ENCODE assay signal across 8 mouse cellular contexts in genomic region chr10:81497401-81498270, GRCm38 (mm10). TPM values are rescaled to one million over a fixed set of nuclear protein-coding genes. Genes with fewer than 3 reads are reported as not detected.
DNase-seq lines count a peak whose midpoint lies in the region; ATAC-seq lines count a peak whose summit lies in the region.

No protein-coding gene starts in this region.

- no peak for ATAC-seq in heart, embryonic 16.5 days (replicated peaks; ENCODE audit: extremely low read depth, insufficient read depth, low FRiP score)
- ATAC-seq in hindbrain, embryonic 12.5 days (ENCODE audit: low FRiP score): no peak

- H3K27me3 ChIP-seq in heart, embryonic 16.5 days (ENCODE audit: control insufficient read depth, insufficient read depth, low read length): no peaks in the 10 kb centered on the region
- no peaks in the 10 kb centered on the region; the same call in 1 of the 2 replicates for H3K27me3 ChIP-seq in hindbrain, embryonic 12.5 days

- H3K36me3 ChIP-seq in heart, embryonic 16.5 days (ENCODE audit: control insufficient read depth, insufficient read depth): peaks cover 3% of the 10 kb centered on the region
- peaks cover 7% of the 10 kb centered on the region for H3K36me3 ChIP-seq in hindbrain, embryonic 12.5 days
- peaks cover 6% of the 10 kb centered on the region; the same call in 1 of the 2 replicates for H3K36me3 ChIP-seq in macrophage (ENCODE audit: inconsistent target)

- no peak for DNase-seq in heart, adult 18-20 months
- DNase-seq in T-cell, adult 2 months (ENCODE audit: low spot score): peak; percentile 22
- DNase-seq in frontal cortex, postnatal 10 days (ENCODE audit: low spot score in 2 of 2): no peak
- no peak for DNase-seq in left cerebral cortex, postnatal 25 days (ENCODE audit: low spot score in 2 of 2)
- DNase-seq in right cerebral cortex, postnatal 36 days (ENCODE audit: low spot score in 2 of 2): no peak

- H3K9ac ChIP-seq in heart, embryonic 16.5 days (ENCODE audit: low read length): no peak overlapping the region
- no peak overlapping the region for H3K9ac ChIP-seq in hindbrain, embryonic 12.5 days

- peaks cover 32% of the 10 kb centered on the region for H3K79me2 ChIP-seq in macrophage (ENCODE audit: inconsistent target)

- H3K4me2 ChIP-seq in heart, embryonic 16.5 days (ENCODE audit: low read depth, low read length): peak overlapping the region; percentile 66; the same call in 1 of the 2 replicates
- peak overlapping the region; percentile 96 for H3K4me2 ChIP-seq in hindbrain, embryonic 12.5 days (replicated peaks)

- 75% methylated on average over 17 of the region's 17 CpGs for WGBS in heart, embryonic 16.5 days
- WGBS in hindbrain, embryonic 12.5 days: 85% methylated on average over 17 of the region's 17 CpGs
- WGBS in macrophage (ENCODE audit: missing documents): 7% methylated on average over 17 of the region's 17 CpGs

- intact Hi-C loops in left cerebral cortex, postnatal 25 days (cut with DNase I): no loop called here

- H3K4me1 ChIP-seq in heart, embryonic 16.5 days (ENCODE audit: control insufficient read depth, insufficient read depth, low read length): peaks cover 14% of the 10 kb centered on the region
- peaks cover 26% of the 10 kb centered on the region for H3K4me1 ChIP-seq in hindbrain, embryonic 12.5 days

- H3K9me3 ChIP-seq in heart, embryonic 16.5 days (replicated peaks; ENCODE audit: control insufficient read depth, low read length): no peaks in the 10 kb centered on the region
- no peaks in the 10 kb centered on the region for H3K9me3 ChIP-seq in hindbrain, embryonic 12.5 days (replicated peaks)

- no peak overlapping the region for H3K27ac ChIP-seq in heart, embryonic 16.5 days (ENCODE audit: low read length)
- no peak overlapping the region for H3K27ac ChIP-seq in hindbrain, embryonic 12.5 days
- peak overlapping the region; percentile 79 for H3K27ac ChIP-seq in macrophage

- H3K4me3 ChIP-seq in heart, embryonic 16.5 days (ENCODE audit: low read length): no peak overlapping the region; the same call in 1 of the 2 replicates
- no peak overlapping the region for H3K4me3 ChIP-seq in hindbrain, embryonic 12.5 days
- peak overlapping the region; percentile 52 for H3K4me3 ChIP-seq in macrophage (ENCODE audit: inconsistent target)

RNA-seq across cellular contexts. Expression of gene Ncln, which starts 1.4 kb away (rescaled TPM):
- 55.7 and 59.8 TPM in 2 replicates for polyA plus RNA-seq in heart, embryonic 16.5 days (2015; fragmentation: Nextera tagmentation; extraction: Ambion mirVana)
- total RNA-seq in heart, adult 18-20 months (2021): 10 to 100 TPM; 61.9 to 64.3 TPM
- polyA plus RNA-seq in hindbrain, embryonic 12.5 days (2016; fragmentation: Nextera tagmentation; extraction: Ambion mirVana): 75.1 and 79.5 TPM in 2 replicates
- total RNA-seq in macrophage (2018; cell fraction: chromatin; rRNA removed): 100 to 1,000 TPM in 4 of 26 experiments, 10 to 100 TPM in 22; 23.1 to 139 (median 73.1) TPM
- total RNA-seq in macrophage (2018; cell fraction: cytosol; rRNA removed): 10 to 100 TPM; 38.2 to 99.2 (median 61.0) TPM
- total RNA-seq in macrophage (2018; cell fraction: nucleus; rRNA removed): 100 to 1,000 TPM in 8 of 26 experiments, 10 to 100 TPM in 18; 40.2 to 144 (median 80.9) TPM
- polyA plus RNA-seq in macrophage (2018): 54.5 to 93.3 TPM (median 77.1 TPM) in 3 replicates
- 10 to 100 TPM; 76.4 to 77.0 TPM for total RNA-seq in left cerebral cortex, postnatal 25 days (2021)

RNA-seq across cellular contexts. Expression of gene S1pr4, which starts 2.3 kb away (rescaled TPM):
- 1.5 and 2.1 TPM in 2 replicates for polyA plus RNA-seq in heart, embryonic 16.5 days (2015; fragmentation: Nextera tagmentation; extraction: Ambion mirVana)
- total RNA-seq in heart, adult 18-20 months (2021): 1 to 10 TPM; 1.2 to 2.8 TPM
- 0.52 and 0.65 TPM in 2 replicates for polyA plus RNA-seq in hindbrain, embryonic 12.5 days (2016; fragmentation: Nextera tagmentation; extraction: Ambion mirVana)
- total RNA-seq in macrophage (2018; cell fraction: chromatin; rRNA removed): under 1 TPM in 13 of 26 experiments, not detected in 13; 0.25 to 0.77 (median 0.50) TPM
- under 1 TPM; 0.05 to 0.48 (median 0.21) TPM for total RNA-seq in macrophage (2018; cell fraction: cytosol; rRNA removed)
- total RNA-seq in macrophage (2018; cell fraction: nucleus; rRNA removed): 1 to 10 TPM in 1 of 26 experiments, under 1 TPM in 13, not detected in 12; 0.24 to 1.5 (median 0.39) TPM
- 0.14 to 0.26 TPM (median 0.14 TPM) in 3 replicates for polyA plus RNA-seq in macrophage (2018)
- total RNA-seq in left cerebral cortex, postnatal 25 days (2021): under 1 TPM; 0.53 to 0.73 TPM

RNA-seq across cellular contexts. Expression of gene Celf5, which starts 15.1 kb away (rescaled TPM):
- 0.24 TPM in 2 replicates for polyA plus RNA-seq in heart, embryonic 16.5 days (2015; fragmentation: Nextera tagmentation; extraction: Ambion mirVana)
- total RNA-seq in heart, adult 18-20 months (2021): under 1 TPM; 0.17 to 0.21 TPM
- 37.1 and 41.3 TPM in 2 replicates for polyA plus RNA-seq in hindbrain, embryonic 12.5 days (2016; fragmentation: Nextera tagmentation; extraction: Ambion mirVana)
- total RNA-seq in macrophage (2018; cell fraction: chromatin; rRNA removed): under 1 TPM in 5 of 26 experiments, not detected in 21; 0.16 to 0.57 (median 0.38) TPM
- total RNA-seq in macrophage (2018; cell fraction: cytosol; rRNA removed): under 1 TPM in 9 of 26 experiments, not detected in 17; 0.03 to 0.24 (median 0.05) TPM
- under 1 TPM in 4 of 26 experiments, not detected in 22; 0.10 to 0.44 (median 0.15) TPM for total RNA-seq in macrophage (2018; cell fraction: nucleus; rRNA removed)
- polyA plus RNA-seq in macrophage (2018): 0.04 TPM in 1 of 3 replicates, not detected in the others
- 100 to 1,000 TPM; 285 to 286 TPM for total RNA-seq in left cerebral cortex, postnatal 25 days (2021)

RNA-seq across cellular contexts. Expression of gene Gna15, which starts 26.4 kb away (rescaled TPM):
- 1.1 and 1.3 TPM in 2 replicates for polyA plus RNA-seq in heart, embryonic 16.5 days (2015; fragmentation: Nextera tagmentation; extraction: Ambion mirVana)
- 1 to 10 TPM; 1.4 to 1.5 TPM for total RNA-seq in heart, adult 18-20 months (2021)
- polyA plus RNA-seq in hindbrain, embryonic 12.5 days (2016; fragmentation: Nextera tagmentation; extraction: Ambion mirVana): 0.75 and 0.82 TPM in 2 replicates
- 10 to 100 TPM in 1 of 26 experiments, 1 to 10 TPM in 20, under 1 TPM in 4, not detected in 1; 0.48 to 10.1 (median 6.4) TPM for total RNA-seq in macrophage (2018; cell fraction: chromatin; rRNA removed)
- 10 to 100 TPM in 7 of 26 experiments, 1 to 10 TPM in 19; 2.3 to 11.7 (median 8.1) TPM for total RNA-seq in macrophage (2018; cell fraction: cytosol; rRNA removed)
- total RNA-seq in macrophage (2018; cell fraction: nucleus; rRNA removed): 10 to 100 TPM in 4 of 26 experiments, 1 to 10 TPM in 21, under 1 TPM in 1; 0.96 to 24.0 (median 4.6) TPM
- 4.6 to 16.6 TPM (median 10.2 TPM) in 3 replicates for polyA plus RNA-seq in macrophage (2018)
- total RNA-seq in left cerebral cortex, postnatal 25 days (2021): 1 to 10 TPM; 2.0 to 3.1 TPM

RNA-seq across cellular contexts. Expression of gene Nfic, which starts 42.2 kb away (rescaled TPM):
- 54.7 and 61.1 TPM in 2 replicates for polyA plus RNA-seq in heart, embryonic 16.5 days (2015; fragmentation: Nextera tagmentation; extraction: Ambion mirVana)
- total RNA-seq in heart, adult 18-20 months (2021): 10 to 100 TPM; 91.0 to 93.4 TPM
- polyA plus RNA-seq in hindbrain, embryonic 12.5 days (2016; fragmentation: Nextera tagmentation; extraction: Ambion mirVana): 30.9 and 31.5 TPM in 2 replicates
- 10 to 100 TPM in 18 of 26 experiments, 1 to 10 TPM in 8; 2.2 to 42.9 (median 17.2) TPM for total RNA-seq in macrophage (2018; cell fraction: chromatin; rRNA removed)
- total RNA-seq in macrophage (2018; cell fraction: cytosol; rRNA removed): 100 to 1,000 TPM in 1 of 26 experiments, 10 to 100 TPM in 25; 25.2 to 102 (median 68.1) TPM
- 10 to 100 TPM in 24 of 26 experiments, 1 to 10 TPM in 2; 8.2 to 98.8 (median 37.1) TPM for total RNA-seq in macrophage (2018; cell fraction: nucleus; rRNA removed)
- polyA plus RNA-seq in macrophage (2018): 33.6 to 60.6 TPM (median 57.7 TPM) in 3 replicates
- total RNA-seq in left cerebral cortex, postnatal 25 days (2021): 10 to 100 TPM; 81.1 to 87.3 TPM

Comparison
In these comparisons a context has a peak if more than half of its experiments do, and no peak if none do; other contexts are left out.
1. RNA of gene Celf5, which starts 15.1 kb away (polyA plus RNA-seq): 37.1 to 41.3 TPM in hindbrain, embryonic 12.5 days; 0.24 TPM in heart, embryonic 16.5 days and 0.04 TPM in macrophage; every median in the first group is over 10 times any median in the second.